Mouse (Mus musculus) intestine, postnatal 0 days (tissue): ENCODE measurements at regions not wholly inside any gene's neighbourhood (a gene's known extent, or its start where the extent isn't known, plus 50 kb on each side); places are given as distances from the start of the nearest gene placed in this dataset.

Experiments
- ATAC-seq: fragments of 200-750 bp; cut with Nextera tagmentation; 2 replicates; pipeline ENCODE4 v1.8.0; 2017; ENCODE audit warnings: mild to moderate bottlenecking, moderate TSS enrichment, moderate library complexity
- H3K27ac ChIP-seq: fragments of 300-500 bp; sonication (generic); 2 replicates; pipeline ENCODE4 v1.5.1; 2014; ENCODE audit warnings: mild to moderate bottlenecking, low read depth, low read length, moderate library complexity
- H3K27me3 ChIP-seq: fragments of 300-500 bp; sonication (generic); replicated peaks from 2 replicates; pipeline ENCODE4 v1.6.1; 2014; ENCODE audit warnings: low read length, mixed read lengths; ENCODE audit not compliant: control insufficient read depth, insufficient read depth
- H3K36me3 ChIP-seq: fragments of 300-500 bp; sonication (generic); 2 replicates; pipeline ENCODE4 v1.6.1; 2014; ENCODE audit warnings: mild to moderate bottlenecking, moderate library complexity; ENCODE audit not compliant: control insufficient read depth, insufficient read depth
- H3K4me1 ChIP-seq: fragments of 300-500 bp; sonication (generic); replicated peaks from 2 replicates; pipeline ENCODE4 v1.6.1; 2014; ENCODE audit warnings: antibody characterized with exemption, low read length, mixed read lengths; ENCODE audit not compliant: control insufficient read depth, insufficient read depth
- H3K4me2 ChIP-seq: fragments of 300-500 bp; sonication (generic); replicated peaks from 2 replicates; pipeline ENCODE4 v1.6.1; 2014; ENCODE audit warnings: low read depth, mild to moderate bottlenecking, moderate library complexity
- H3K4me3 ChIP-seq: fragments of 300-500 bp; sonication (generic); 2 replicates; pipeline ENCODE4 v1.5.1; 2014; ENCODE audit warnings: low read depth, low read length
- H3K9ac ChIP-seq: fragments of 300-500 bp; sonication (generic); 2 replicates; pipeline ENCODE4 v1.6.1; 2014; ENCODE audit warnings: mild to moderate bottlenecking, low read depth, low read length
- H3K9me3 ChIP-seq: fragments of 300-500 bp; sonication (generic); 2 replicates; pipeline ENCODE4 v1.6.1; 2016; ENCODE audit warnings: mixed run types; ENCODE audit not compliant: control insufficient read depth
- CTCF ChIP-seq: sonication (generic); IDR thresholded peaks from 2 replicates; pipeline ENCODE4 v1.5.1; 2016; ENCODE audit warnings: low read depth, mild to moderate bottlenecking, control low read depth, antibody characterized with exemption, moderate library complexity
- WGBS: fragments of 180-500 bp; shearing (Covaris S2); extraction: QIAGEN DNeasy Blood & Tissue Kit; methylation state at CpG from one replicate; pipeline ENCODE4 v1.1.7; 2014; 5-methylcytosine and 5-hydroxymethylcytosine counted together

- no peak for TF ChIP-seq CTCF
- Histone ChIP-seq H3K4me3 (no peak overlapping the region), H3K9me3 (no peaks in the 10 kb centered on the region), H3K4me1 (no peaks in the 10 kb centered on the region), H3K36me3 (no peaks in the 10 kb centered on the region), H3K27me3 (no peaks in the 10 kb centered on the region), H3K4me2 (no peak overlapping the region), H3K9ac (no peak overlapping the region), H3K27ac (no peak overlapping the region)
- 69% methylated on average over 6 of the region's 6 CpGs for WGBS
- ATAC-seq, result no peak
Observed at GRCm38 (mm10) chr14:102925769-102926443, 56.5 kb downstream of the Kctd12 start.

GRCm38 (mm10) chr14:102924674-102925073, 57.8 kb downstream of the Kctd12 start:
- 67% methylated on average over 4 of the region's 4 CpGs for WGBS
- ATAC-seq, result no peak
- H3K9me3 ChIP-seq, result no peaks in the 10 kb centered on the region
- no peaks in the 10 kb centered on the region for H3K36me3 ChIP-seq
- TF ChIP-seq CTCF, result no peak
- H3K4me1 ChIP-seq, result no peaks in the 10 kb centered on the region
- H3K27ac ChIP-seq, result no peak overlapping the region
- no peak overlapping the region for H3K4me2 ChIP-seq
- H3K4me3 ChIP-seq, result no peak overlapping the region
- H3K27me3 ChIP-seq, result no peaks in the 10 kb centered on the region
- no peak overlapping the region for H3K9ac ChIP-seq

GRCm38 (mm10) chr14:102922496-102922993, 59.9 kb downstream of the Kctd12 start:
- H3K4me3 ChIP-seq, result no peak overlapping the region
- no peaks in the 10 kb centered on the region for H3K36me3 ChIP-seq
- no peak for ATAC-seq
- no peak for TF ChIP-seq CTCF
- no peaks in the 10 kb centered on the region for H3K4me1 ChIP-seq
- no peak overlapping the region for H3K9ac ChIP-seq
- H3K9me3 ChIP-seq, result no peaks in the 10 kb centered on the region
- no peak overlapping the region for H3K27ac ChIP-seq
- H3K27me3 ChIP-seq, result no peaks in the 10 kb centered on the region
- 70% methylated on average over 5 of the region's 5 CpGs for WGBS
- no peak overlapping the region for H3K4me2 ChIP-seq

GRCm38 (mm10) chr14:102920415-102920814, 62.0 kb downstream of the Kctd12 start:
- H3K4me2 ChIP-seq, result no peak overlapping the region
- WGBS, result 76% methylated on average over 6 of the region's 6 CpGs
- no peak overlapping the region for H3K27ac ChIP-seq
- no peaks in the 10 kb centered on the region for H3K4me1 ChIP-seq
- no peak for ATAC-seq
- H3K9me3 ChIP-seq, result no peaks in the 10 kb centered on the region
- H3K36me3 ChIP-seq, result no peaks in the 10 kb centered on the region
- TF ChIP-seq CTCF, result no peak
- H3K27me3 ChIP-seq, result no peaks in the 10 kb centered on the region
- H3K9ac ChIP-seq, result no peak overlapping the region
- H3K4me3 ChIP-seq, result no peak overlapping the region

- no peaks in the 10 kb centered on the region for H3K9me3 ChIP-seq
- H3K36me3 ChIP-seq, result no peaks in the 10 kb centered on the region
- H3K27ac ChIP-seq, result no peak overlapping the region
- H3K4me1 ChIP-seq, result no peaks in the 10 kb centered on the region
- no peak overlapping the region for H3K4me3 ChIP-seq
- 76% methylated on average over 7 of the region's 7 CpGs for WGBS
- ATAC-seq, result no peak
- H3K4me2 ChIP-seq, result no peak overlapping the region
- no peak overlapping the region for H3K9ac ChIP-seq
- no peaks in the 10 kb centered on the region for H3K27me3 ChIP-seq
- TF ChIP-seq CTCF, result no peak
Observed at GRCm38 (mm10) chr14:102919261-102919801, 63.1 kb downstream of the Kctd12 start.

GRCm38 (mm10) chr14:102917929-102918328, 64.5 kb downstream of the Kctd12 start:
- no peak for ATAC-seq
- no peak overlapping the region for H3K9ac ChIP-seq
- 73% methylated on average over 1 of the region's 1 CpGs for WGBS

More at GRCm38 (mm10) chr14:102917929-102918328, 64.5 kb downstream of the Kctd12 start:
- H3K4me2 ChIP-seq, result no peak overlapping the region
- TF ChIP-seq CTCF, result no peak
- H3K4me3 ChIP-seq, result no peak overlapping the region
- no peaks in the 10 kb centered on the region for H3K27me3 ChIP-seq
- H3K9me3 ChIP-seq, result no peaks in the 10 kb centered on the region
- H3K27ac ChIP-seq, result no peak overlapping the region
- H3K36me3 ChIP-seq, result no peaks in the 10 kb centered on the region
- H3K4me1 ChIP-seq, result no peaks in the 10 kb centered on the region
